Mouse (Mus musculus) midbrain, embryonic 15.5 days (tissue): Measurements from ENCODE around the gene Gad2. TPM values are rescaled to one million over a fixed set of nuclear protein-coding genes. Genes with fewer than 3 reads are reported as not detected.

ENCODE experiments used
- ATAC-seq: fragments of 200-750 bp; cut with Nextera tagmentation; replicated peaks from 2 replicates; pipeline ENCODE4 v1.8.0; 2017; ENCODE audit warnings: moderate TSS enrichment
- H3K27ac ChIP-seq: fragments of 300-500 bp; sonication (generic); 2 replicates; pipeline ENCODE4 v1.5.1; 2015; ENCODE audit warnings: mild to moderate bottlenecking, inconsistent platforms
- H3K27me3 ChIP-seq: fragments of 300-500 bp; sonication (generic); replicated peaks from 2 replicates; pipeline ENCODE4 v1.6.1; 2015; ENCODE audit warnings: inconsistent platforms
- H3K36me3 ChIP-seq: fragments of 300-500 bp; sonication (generic); replicated peaks from 2 replicates; pipeline ENCODE4 v1.6.1; 2015; ENCODE audit warnings: inconsistent platforms
- H3K4me1 ChIP-seq: fragments of 300-500 bp; sonication (generic); 2 replicates; pipeline ENCODE4 v1.6.1; 2015; ENCODE audit warnings: inconsistent platforms
- H3K4me2 ChIP-seq: fragments of 300-500 bp; sonication (generic); 2 replicates; pipeline ENCODE4 v1.6.1; 2015; ENCODE audit warnings: inconsistent platforms, mild to moderate bottlenecking, moderate library complexity
- H3K4me3 ChIP-seq: fragments of 300-500 bp; sonication (generic); 2 replicates; pipeline ENCODE4 v1.5.1; 2015; ENCODE audit warnings: mild to moderate bottlenecking, inconsistent platforms
- H3K9ac ChIP-seq: fragments of 300-500 bp; sonication (generic); 2 replicates; pipeline ENCODE4 v1.6.1; 2015; ENCODE audit warnings: mild to moderate bottlenecking, inconsistent platforms
- H3K9me3 ChIP-seq: fragments of 300-500 bp; sonication (generic); 2 replicates; pipeline ENCODE4 v1.6.1; 2016; ENCODE audit warnings: inconsistent platforms
- WGBS: fragments of 180-500 bp; shearing (Covaris S2); methylation state at CpG from one replicate; pipeline ENCODE4 v1.1.7; 2015; ENCODE audit warnings: mixed read lengths; 5-methylcytosine and 5-hydroxymethylcytosine counted together
- microRNA-seq: library from miRNA; unstranded; fragments of <30 nt; microRNA quantifications from one replicate; pipeline ENCODE4, GENCODE M21; 2016
- polyA plus RNA-seq: library from polyadenylated mRNA; unstranded; fragments of >200 nt; fragmentation: Nextera tagmentation; extraction: Ambion mirVana; gene quantifications from 2 replicates; pipeline ENCODE4 v1.2.1, GENCODE M21; 2015

The Gad2 gene
- polyA plus RNA-seq, 1 experiment from 2014 or later = 72.5 TPM

GRCm38 (mm10) chr2:22741222-22741621, 119.2 kb downstream of the Gad2 start:
- Histone ChIP-seq H3K9me3 (no peaks in the 10 kb centered on the region), H3K27ac (no peak overlapping the region), H3K4me1 (no peaks in the 10 kb centered on the region), H3K4me3 (no peak overlapping the region), H3K9ac (no peak overlapping the region), H3K36me3 (no peaks in the 10 kb centered on the region), H3K27me3 (no peaks in the 10 kb centered on the region), H3K4me2 (no peak overlapping the region)
- WGBS = 72% methylated on average over 3 of the region's 3 CpGs
- no peak for ATAC-seq

Small RNA genes lying within 50 kb of the gene (microRNA-seq; reads per million reads assigned to microRNA genes)
- gene Gm23636 (not detected), gene Mir3967 (not detected)

Other genes with a start within 250 kb of the Gad2 start
- 0.71 and 0.98 TPM in 2 replicates for gene Apbb1ip, start 151.9 kb downstream of the Gad2 start, polyA plus RNA-seq